In genomic region chr12:67212801-67213200, GRCm38 (mm10) we compare ENCODE assay signal across 26 mouse cellular contexts. TPM values are rescaled to one million over a fixed set of nuclear protein-coding genes. Genes with fewer than 3 reads are reported as not detected.
DNase-seq lines count a peak whose midpoint lies in the region; ATAC-seq and TF ChIP-seq lines count a peak whose summit lies in the region.
"Had no signal": no experiment of that assay in that cellular context is flagged by ENCODE, and none has a peak within 500 bp of the region (broad histone marks: within the 10 kb centered on the region; RNA-seq: fewer than 3 reads in every experiment).

No protein-coding gene starts in this region.

- H3K27ac ChIP-seq in layer of hippocampus, adult 2 months, result peak overlapping the region; percentile 67
- no peak overlapping the region for H3K27ac ChIP-seq in neural tube, embryonic 15.5 days (replicated peaks)
- H3K27ac ChIP-seq: embryonic facial prominence, embryonic 10.5 days; embryonic facial prominence, embryonic 12.5 days; forebrain, embryonic 13.5 days; forebrain, embryonic 15.5 days had no signal

- H3K9ac ChIP-seq in neural tube, embryonic 15.5 days (replicated peaks), result no peak overlapping the region
- H3K9ac ChIP-seq: embryonic facial prominence, embryonic 12.5 days; forebrain, embryonic 13.5 days; forebrain, embryonic 15.5 days; forebrain, postnatal 0 days had no signal

- no peaks in the 10 kb centered on the region for H3K9me3 ChIP-seq in neural tube, embryonic 15.5 days (replicated peaks)
- H3K9me3 ChIP-seq: embryonic facial prominence, embryonic 10.5 days; embryonic facial prominence, embryonic 12.5 days; forebrain, embryonic 13.5 days; forebrain, embryonic 15.5 days had no signal

- peak in 1 of 2 experiments; percentile 19 for DNase-seq in layer of hippocampus, adult 2 months (ENCODE audit: low spot score in 2 of 2)
- no peak for DNase-seq in layer of hippocampus, adult 11-12 months (ENCODE audit: low spot score)
- DNase-seq in left cerebral cortex, postnatal 14 days (ENCODE audit: low spot score in 2 of 2), result peak; percentile 6 to 54
- no peak for DNase-seq in left cerebral cortex, postnatal 36 days (ENCODE audit: low spot score in 2 of 2)
- DNase-seq in right cerebral cortex, adult 18-20 months, result peak; percentile 25
- DNase-seq in right cerebral cortex, postnatal 14 days, result no peak
- peak; percentile 23 for DNase-seq in brain, adult 2 months (ENCODE audit: low read depth, low spot score)
- DNase-seq: adrenal gland, adult 8-10 months; adrenal gland, postnatal 14 days; adrenal gland, postnatal 36 days; cerebellum, adult 11 months; cerebellum, adult 18-20 months; cerebellum, adult 9-10 months; cerebellum, postnatal 10 days; cerebellum, postnatal 25 days; forebrain, postnatal 0 days had no signal

- no peaks in the 10 kb centered on the region for H3K27me3 ChIP-seq in neural tube, embryonic 15.5 days (replicated peaks)
- H3K27me3 ChIP-seq: embryonic facial prominence, embryonic 12.5 days; forebrain, embryonic 13.5 days; forebrain, embryonic 15.5 days had no signal

- WGBS in neural tube, embryonic 15.5 days, result 54% methylated on average over 2 of the region's 2 CpGs

- intact Hi-C loops in left cerebral cortex, postnatal 14 days (cut with DNase I), result no loop called here
- intact Hi-C loops in left cerebral cortex, postnatal 36 days (cut with DNase I), result no loop called here

- no peak overlapping the region for H3K4me3 ChIP-seq in layer of hippocampus, adult 2 months
- no peak overlapping the region for H3K4me3 ChIP-seq in neural tube, embryonic 15.5 days (replicated peaks)
- H3K4me3 ChIP-seq: embryonic facial prominence, embryonic 10.5 days; embryonic facial prominence, embryonic 12.5 days; forebrain, embryonic 13.5 days; forebrain, embryonic 15.5 days had no signal

- H3K4me2 ChIP-seq in neural tube, embryonic 15.5 days, result no peak overlapping the region
- H3K4me2 ChIP-seq: embryonic facial prominence, embryonic 12.5 days; forebrain, embryonic 13.5 days; forebrain, embryonic 15.5 days had no signal

- no peaks in the 10 kb centered on the region for H3K4me1 ChIP-seq in neural tube, embryonic 15.5 days
- H3K4me1 ChIP-seq: embryonic facial prominence, embryonic 10.5 days; embryonic facial prominence, embryonic 12.5 days; forebrain, embryonic 13.5 days; forebrain, embryonic 15.5 days had no signal

- no peak for ATAC-seq in neural tube, embryonic 15.5 days (ENCODE audit: low FRiP score)
- ATAC-seq: activated CD4-positive, CD25-positive, alpha-beta regulatory T cell, adult 4 months; forebrain, embryonic 13.5 days; forebrain, embryonic 15.5 days; forebrain, postnatal 0 days; Patski had no signal

- TF ChIP-seq CTCF in layer of hippocampus, adult 2 months (conservative IDR thresholded peaks at IDR 0.05), result no peak

- no peaks in the 10 kb centered on the region for H3K36me3 ChIP-seq in neural tube, embryonic 15.5 days
- H3K36me3 ChIP-seq: embryonic facial prominence, embryonic 10.5 days; embryonic facial prominence, embryonic 12.5 days; forebrain, embryonic 15.5 days had no signal

RNA-seq across cellular contexts. Expression of gene Mdga2, which starts 9.5 kb away (rescaled TPM):
- 10 to 100 TPM; 51.0 to 54.5 TPM for total RNA-seq in layer of hippocampus, adult 2 months (2021)
- total RNA-seq in left cerebral cortex, postnatal 14 days (2021), result 10 to 100 TPM; 50.0 to 56.2 TPM
- 10 to 100 TPM; 49.1 to 72.1 TPM for total RNA-seq in left cerebral cortex, postnatal 36 days (2021)
- polyA plus RNA-seq in neural tube, embryonic 15.5 days (2015; fragmentation: Nextera tagmentation; extraction: Ambion mirVana), result 32.9 and 36.2 TPM in 2 replicates
- total RNA-seq: ES-E14, MEL had no signal
- polyA plus RNA-seq: C2C12, Patski had no signal

Comparison
In these comparisons a context has a peak if more than half of its experiments do, and no peak if none do; other contexts are left out.
1. DNase-seq: peak in left cerebral cortex, postnatal 14 days (2 of 2), right cerebral cortex, adult 18-20 months (single experiment) and brain, adult 2 months (single experiment); none in layer of hippocampus, adult 11-12 months (single experiment), left cerebral cortex, postnatal 36 days (0 of 2) and right cerebral cortex, postnatal 14 days (single experiment).